Mouse (Mus musculus) heart, embryonic 13.5 days (tissue): ENCODE data around the gene Rap1gds1. TPM values are rescaled to one million over a fixed set of nuclear protein-coding genes. Genes with fewer than 3 reads are reported as not detected.

ENCODE experiments used
- ATAC-seq: fragments of 200-750 bp; cut with Nextera tagmentation; 2 replicates; pipeline ENCODE4 v1.8.0; 2017; ENCODE audit warnings: moderate TSS enrichment; ENCODE audit not compliant: insufficient number of reproducible peaks, low FRiP score, low TSS enrichment; ENCODE audit errors: extremely low read depth
- H3K27ac ChIP-seq: fragments of 300-500 bp; sonication (generic); replicated peaks from 2 replicates; pipeline ENCODE4 v1.5.1; 2015; ENCODE audit warnings: moderate library complexity, mild to moderate bottlenecking, inconsistent platforms
- H3K27me3 ChIP-seq: fragments of 300-500 bp; sonication (generic); replicated peaks from 2 replicates; pipeline ENCODE4 v1.6.1; 2015; ENCODE audit warnings: mild to moderate bottlenecking, inconsistent platforms
- H3K36me3 ChIP-seq: fragments of 300-500 bp; sonication (generic); 2 replicates; pipeline ENCODE4 v1.6.1; 2015; ENCODE audit warnings: mild to moderate bottlenecking, inconsistent platforms
- H3K4me1 ChIP-seq: fragments of 300-500 bp; sonication (generic); 2 replicates; pipeline ENCODE4 v1.6.1; 2015; ENCODE audit warnings: inconsistent platforms
- H3K4me2 ChIP-seq: fragments of 300-500 bp; sonication (generic); 2 replicates; pipeline ENCODE4 v1.6.1; 2015; ENCODE audit warnings: inconsistent platforms, mild to moderate bottlenecking, moderate library complexity
- H3K4me3 ChIP-seq: fragments of 300-500 bp; sonication (generic); 2 replicates; pipeline ENCODE4 v1.5.1; 2015; ENCODE audit warnings: moderate library complexity, mild to moderate bottlenecking, inconsistent platforms
- H3K9ac ChIP-seq: fragments of 300-500 bp; sonication (generic); 2 replicates; pipeline ENCODE4 v1.6.1; 2015; ENCODE audit warnings: inconsistent platforms, mild to moderate bottlenecking, moderate library complexity
- H3K9me3 ChIP-seq: fragments of 300-500 bp; sonication (generic); 2 replicates; pipeline ENCODE4 v1.6.1; 2016; ENCODE audit warnings: inconsistent platforms
- WGBS: fragments of 180-500 bp; shearing (Covaris S2); methylation state at CpG from one replicate; pipeline ENCODE4 v1.1.7; 2015; ENCODE audit warnings: mixed read lengths; 5-methylcytosine and 5-hydroxymethylcytosine counted together
- polyA plus RNA-seq: library from polyadenylated mRNA; unstranded; fragments of >200 nt; fragmentation: Nextera tagmentation; extraction: Ambion mirVana; gene quantifications from 2 replicates; pipeline ENCODE4 v1.2.1, GENCODE M21; 2015

The Rap1gds1 gene
- polyA plus RNA-seq, 1 experiment from 2014 or later = 48.5 TPM

- H3K27ac ChIP-seq = no peak overlapping the region
- peaks cover 21% of the 10 kb centered on the region for H3K9me3 ChIP-seq
- no peaks in the 10 kb centered on the region for H3K4me1 ChIP-seq
- no peaks in the 10 kb centered on the region for H3K36me3 ChIP-seq
- no peak overlapping the region for H3K9ac ChIP-seq
- no peaks in the 10 kb centered on the region for H3K27me3 ChIP-seq
- 76% methylated on average over 3 of the region's 3 CpGs for WGBS
- no peak overlapping the region for H3K4me3 ChIP-seq
- H3K4me2 ChIP-seq = no peak overlapping the region
- no peak for ATAC-seq
Measured at GRCm38 (mm10) chr3:139088526-139088925, 13.5 kb upstream of the Rap1gds1 start.

GRCm38 (mm10) chr3:139083778-139084539, 9.0 kb upstream of the Rap1gds1 start:
- Histone ChIP-seq H3K9me3 (peaks cover 15% of the 10 kb centered on the region), H3K4me2 (no peak overlapping the region), H3K4me3 (no peak overlapping the region), H3K4me1 (no peaks in the 10 kb centered on the region), H3K27ac (no peak overlapping the region), H3K36me3 (no peaks in the 10 kb centered on the region), H3K27me3 (no peaks in the 10 kb centered on the region), H3K9ac (no peak overlapping the region)
- ATAC-seq = no peak
- 76% methylated on average over 5 of the region's 5 CpGs for WGBS

GRCm38 (mm10) chr3:139079831-139080230, 4.8 kb upstream of the Rap1gds1 start:
- H3K36me3 ChIP-seq = no peaks in the 10 kb centered on the region
- WGBS = 78% methylated on average over 6 of the region's 6 CpGs
- no peak for ATAC-seq
- H3K4me2 ChIP-seq = no peak overlapping the region
- H3K9ac ChIP-seq = no peak overlapping the region
- H3K4me3 ChIP-seq = no peak overlapping the region
- H3K27ac ChIP-seq = no peak overlapping the region
- no peaks in the 10 kb centered on the region for H3K27me3 ChIP-seq
- H3K4me1 ChIP-seq = peaks cover 9% of the 10 kb centered on the region
- peaks cover 3% of the 10 kb centered on the region; the same call in 1 of the 2 replicates for H3K9me3 ChIP-seq

GRCm38 (mm10) chr3:139078010-139078409, 3.0 kb upstream of the Rap1gds1 start:
- no peak overlapping the region for H3K9ac ChIP-seq
- H3K4me2 ChIP-seq = no peak overlapping the region
- 80% methylated on average over 3 of the region's 3 CpGs for WGBS
- H3K4me3 ChIP-seq = no peak overlapping the region
- H3K27ac ChIP-seq = no peak overlapping the region
- peaks cover 13% of the 10 kb centered on the region for H3K4me1 ChIP-seq
- no peaks in the 10 kb centered on the region for H3K27me3 ChIP-seq
- ATAC-seq = no peak
- H3K36me3 ChIP-seq = no peaks in the 10 kb centered on the region
- peaks cover 3% of the 10 kb centered on the region; the same call in 1 of the 2 replicates for H3K9me3 ChIP-seq

- no peaks in the 10 kb centered on the region for H3K36me3 ChIP-seq
- peak overlapping the region; percentile 92 for H3K9ac ChIP-seq
- H3K4me3 ChIP-seq = peak overlapping the region; percentile 74
- H3K4me1 ChIP-seq = peaks cover 20% of the 10 kb centered on the region
- 0 out of 2 replicates have a peak overlapping the region, but pooled peaks have one; percentile 92 for H3K27ac ChIP-seq
- H3K4me2 ChIP-seq = peak overlapping the region; percentile 95
- no peaks in the 10 kb centered on the region for H3K27me3 ChIP-seq
- H3K9me3 ChIP-seq = peaks cover 3% of the 10 kb centered on the region; the same call in 1 of the 2 replicates
- 16% methylated on average over 7 of the region's 7 CpGs for WGBS
- ATAC-seq = no peak
Measured at GRCm38 (mm10) chr3:139076059-139076455, 1.1 kb upstream of the Rap1gds1 start.

GRCm38 (mm10) chr3:139075333-139076058, 495 bp upstream of the Rap1gds1 start:
- Histone ChIP-seq H3K4me1 (peaks cover 20% of the 10 kb centered on the region), H3K9ac (peak overlapping the region; percentile 92), H3K27ac (peak overlapping the region; percentile 92), H3K4me3 (peak overlapping the region; percentile 74), H3K36me3 (no peaks in the 10 kb centered on the region), H3K27me3 (no peaks in the 10 kb centered on the region), H3K9me3 (peaks cover 3% of the 10 kb centered on the region; the same call in 1 of the 2 replicates), H3K4me2 (peak overlapping the region; percentile 95)
- peak; percentile 98 for ATAC-seq
- under 1% methylated on average over 50 of the region's 72 CpGs for WGBS

GRCm38 (mm10) chr3:139073801-139074483, 1.1 kb downstream of the Rap1gds1 start:
- peak overlapping the region; percentile 93 for H3K9ac ChIP-seq
- WGBS = 4% methylated on average over 12 of the region's 12 CpGs
- H3K36me3 ChIP-seq = no peaks in the 10 kb centered on the region
- H3K27me3 ChIP-seq = no peaks in the 10 kb centered on the region
- ATAC-seq = no peak
- H3K4me3 ChIP-seq = peak overlapping the region; percentile 74
- peak overlapping the region; percentile 96 for H3K27ac ChIP-seq
- peaks cover 3% of the 10 kb centered on the region; the same call in 1 of the 2 replicates for H3K9me3 ChIP-seq
- peaks cover 32% of the 10 kb centered on the region for H3K4me1 ChIP-seq
- peak overlapping the region; percentile 85 for H3K4me2 ChIP-seq

GRCm38 (mm10) chr3:139069539-139069938, 5.5 kb downstream of the Rap1gds1 start:
- Histone ChIP-seq H3K27ac (no peak overlapping the region), H3K4me1 (peaks cover 33% of the 10 kb centered on the region), H3K9ac (no peak overlapping the region), H3K27me3 (no peaks in the 10 kb centered on the region), H3K4me2 (no peak overlapping the region), H3K9me3 (no peaks in the 10 kb centered on the region), H3K36me3 (0 out of 2 replicates have a peak, but pooled peaks cover 3% of the 10 kb centered on the region), H3K4me3 (no peak overlapping the region)
- no peak for ATAC-seq
- 54% methylated on average over 4 of the region's 4 CpGs for WGBS

- no peak overlapping the region for H3K4me3 ChIP-seq
- H3K27ac ChIP-seq = no peak overlapping the region
- WGBS = 87% methylated on average over 9 of the region's 9 CpGs
- H3K36me3 ChIP-seq = 0 out of 2 replicates have a peak, but pooled peaks cover 7% of the 10 kb centered on the region
- no peaks in the 10 kb centered on the region for H3K27me3 ChIP-seq
- H3K9ac ChIP-seq = no peak overlapping the region
- no peak overlapping the region for H3K4me2 ChIP-seq
- no peaks in the 10 kb centered on the region for H3K9me3 ChIP-seq
- peaks cover 21% of the 10 kb centered on the region for H3K4me1 ChIP-seq
- no peak for ATAC-seq
Measured at GRCm38 (mm10) chr3:139064076-139064475, 10.9 kb downstream of the Rap1gds1 start.

GRCm38 (mm10) chr3:139062088-139062487, 12.9 kb downstream of the Rap1gds1 start:
- Histone ChIP-seq H3K27me3 (no peaks in the 10 kb centered on the region), H3K4me1 (peaks cover 21% of the 10 kb centered on the region), H3K4me2 (no peak overlapping the region), H3K9ac (no peak overlapping the region), H3K4me3 (no peak overlapping the region), H3K9me3 (no peaks in the 10 kb centered on the region), H3K36me3 (0 out of 2 replicates have a peak, but pooled peaks cover 4% of the 10 kb centered on the region), H3K27ac (no peak overlapping the region)
- no peak for ATAC-seq
- WGBS = 84% methylated on average over 3 of the region's 3 CpGs
